Comparison of ENCODE assay signal across 1 mouse cellular context in the genomic region with DNA sequence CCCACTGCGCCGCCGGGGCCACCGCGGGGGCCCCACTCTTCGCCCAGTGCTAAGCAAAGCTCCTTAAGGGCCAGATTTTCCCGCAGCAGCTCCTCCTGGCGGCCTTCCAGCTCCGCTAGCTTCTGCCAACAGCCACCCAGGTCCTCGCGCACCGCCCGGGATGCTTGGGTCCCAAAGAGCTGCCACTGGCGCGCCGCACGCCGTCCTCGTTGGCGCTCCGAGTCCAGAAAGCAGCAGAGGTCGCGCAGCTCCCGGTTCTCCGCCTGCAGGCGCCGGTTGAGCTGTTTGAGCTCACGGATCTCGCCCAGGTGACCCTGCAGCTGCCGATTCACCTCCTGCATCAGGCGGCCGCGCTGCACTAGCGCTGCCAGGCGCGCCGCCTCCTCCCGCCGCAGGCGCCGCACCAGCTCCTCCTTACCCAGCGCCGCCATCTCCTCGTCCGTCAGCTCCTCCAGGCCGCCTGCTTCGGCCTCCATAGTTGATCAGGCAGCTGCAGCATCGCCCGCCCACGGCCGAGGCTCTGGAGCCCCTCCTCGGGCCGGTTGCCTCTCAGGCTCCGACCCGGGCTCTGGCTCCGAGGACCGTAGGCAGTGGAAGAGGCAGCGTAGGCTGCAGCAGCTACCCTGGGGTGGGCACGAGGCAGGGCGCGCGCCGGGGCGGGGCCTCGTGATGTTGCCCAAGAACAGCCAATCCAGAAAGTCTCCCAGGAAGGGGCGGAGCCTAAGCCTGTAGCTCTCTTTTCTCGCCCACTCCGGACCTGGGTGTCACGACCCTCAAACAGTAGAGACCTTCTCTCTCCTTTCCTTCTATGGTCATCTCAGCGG.
TF ChIP-seq lines count a peak whose summit lies in the region.

No protein-coding gene starts in this region.

TF ChIP-seq in MEL, 35 proteins besides CTCF, POLR2A, EP300 and RAD21 (continued from another document):
- TF ChIP-seq ELF1 (IDR thresholded peaks at IDR 0.05; ENCODE audit: low read depth, low read length) (peak; percentile 6; the same call in 1 of the 2 replicates), ZC3H11A (IDR thresholded peaks at IDR 0.05; ENCODE audit: low read depth, low read length) (no peak), NELFE (IDR thresholded peaks at IDR 0.05; ENCODE audit: low read depth, low read length) (peak; percentile 87), MYC (IDR thresholded peaks at IDR 0.05; ENCODE audit: low read depth, low read length) (peak; percentile 48; the same call in 1 of the 2 replicates), TAL1 (IDR thresholded peaks at IDR 0.05; ENCODE audit: low read length) (no peak), TCF12 (IDR thresholded peaks at IDR 0.05; ENCODE audit: low read depth, low read length) (peak; percentile 29; the same call in 1 of the 2 replicates), GATA1 (IDR thresholded peaks at IDR 0.05; ENCODE audit: low read depth, low read length) (no peak), GABPA (IDR thresholded peaks at IDR 0.05; ENCODE audit: low read depth, low read length) (no peak), CHD2 (IDR thresholded peaks at IDR 0.05; ENCODE audit: low read length) (no peak), ZKSCAN1 (IDR thresholded peaks at IDR 0.05; ENCODE audit: low read depth, low read length) (no peak), POLR2AphosphoS2 (IDR thresholded peaks at IDR 0.05; ENCODE audit: low read length) (0 out of 2 replicates have a peak, but pooled peaks have one; percentile 68), MAX (IDR thresholded peaks at IDR 0.05; ENCODE audit: low read length) (peak; percentile 81), MEF2A (IDR thresholded peaks at IDR 0.05; ENCODE audit: extremely low read depth, insufficient replicate concordance, low read depth, low read length, poor library complexity, severe bottlenecking) (no peak), MYB (IDR thresholded peaks at IDR 0.05; ENCODE audit: low read depth, low read length) (no peak), TBP (IDR thresholded peaks at IDR 0.05; ENCODE audit: low read depth, low read length) (0 out of 2 replicates have a peak, but pooled peaks have one; percentile 35), MAFK (IDR thresholded peaks at IDR 0.05; ENCODE audit: borderline replicate concordance, low read depth, low read length) (no peak), ETS1 (IDR thresholded peaks at IDR 0.05; ENCODE audit: low read depth, low read length) (no peak), E2F4 (IDR thresholded peaks at IDR 0.05; ENCODE audit: borderline replicate concordance, low read depth, low read length) (no peak), USF2 (IDR thresholded peaks at IDR 0.05; ENCODE audit: borderline replicate concordance in 1 of 2, insufficient read depth in 1 of 2, low read depth in 1 of 2, low read length in 2 of 2) (no peak), SMC3 (IDR thresholded peaks at IDR 0.05; ENCODE audit: low read depth, low read length) (no peak), ZNF384 (IDR thresholded peaks at IDR 0.05; ENCODE audit: low read depth, low read length) (no peak), RCOR1 (IDR thresholded peaks at IDR 0.05; ENCODE audit: low read depth, low read length) (no peak), HCFC1 (IDR thresholded peaks at IDR 0.05; ENCODE audit: low read depth, low read length) (no peak), SIN3A (IDR thresholded peaks at IDR 0.05; ENCODE audit: low read length) (peak; percentile 66), BHLHE40 (IDR thresholded peaks at IDR 0.05; ENCODE audit: borderline replicate concordance, low read depth, low read length) (no peak), JUND (IDR thresholded peaks at IDR 0.05; ENCODE audit: low read depth, low read length) (no peak), UBTF (IDR thresholded peaks at IDR 0.05; ENCODE audit: borderline replicate concordance, insufficient read depth, low read depth, low read length) (no peak; the same call in 1 of the 2 replicates), POLR2AphosphoS5 (IDR thresholded peaks at IDR 0.05; ENCODE audit: borderline replicate concordance, low read depth, low read length) (no peak), MAZ (IDR thresholded peaks at IDR 0.05; ENCODE audit: low read depth, low read length) (no peak), USF1 (IDR thresholded peaks at IDR 0.05; ENCODE audit: low read depth, low read length) (peak; percentile 67; the same call in 1 of the 2 replicates)
